Mouse (Mus musculus): ENCODE measurements around the gene Ppig. TPM values are rescaled to one million over a fixed set of nuclear protein-coding genes. Genes with fewer than 3 reads are reported as not detected.
A peak's percentile ranks its signal among the peaks of the same experiment; 100 is the strongest.
"Not testable (repeated sequence)": the region's sequence is repeated elsewhere in the genome, so short reads cannot be mapped to it uniquely, and the experiment has no call there.

Gene Ppig
- 120 and 125 TPM in 2 replicates for polyA plus RNA-seq (2015; fragmentation: Nextera tagmentation; extraction: Ambion mirVana)

GRCm38 (mm10) chr2:69722273-69722649 lies at the start of gene Ppig:
Gene Ppig (plus strand): TSS chr2:69722545.
- 4% methylated on average over 12 of the region's 12 CpGs for WGBS
- H3K4me3 ChIP-seq, result peak within 1 kb of the TSS; percentile 97
- no peaks in the 10 kb centered on the region for H3K36me3 ChIP-seq (replicated peaks)
- peak; percentile 59 for ATAC-seq (replicated peaks)
- H3K9me3 ChIP-seq, result no peaks in the 10 kb centered on the region
- peaks cover 8% of the 10 kb centered on the region for H3K27me3 ChIP-seq (replicated peaks)
- H3K27ac ChIP-seq, result peak within 1 kb of the TSS; percentile 88
- H3K9ac ChIP-seq, result peak within 1 kb of the TSS; percentile 82
- H3K4me1 ChIP-seq, result peaks cover 16% of the 10 kb centered on the region
- H3K4me2 ChIP-seq, result peak within 1 kb of the TSS; percentile 74

GRCm38 (mm10) chr2:69673723-69674122 lies 48.6 kb upstream of the Ppig start:
- Histone ChIP-seq H3K9me3 (no peaks in the 10 kb centered on the region), H3K36me3 (replicated peaks) (no peaks in the 10 kb centered on the region), H3K4me2 (no peak overlapping the region), H3K27ac (no peak overlapping the region), H3K9ac (no peak overlapping the region), H3K4me1 (no peaks in the 10 kb centered on the region), H3K4me3 (no peak overlapping the region), H3K27me3 (replicated peaks) (no peaks in the 10 kb centered on the region)
- no peak for ATAC-seq (replicated peaks)
- WGBS, result 75% methylated on average over 5 of the region's 5 CpGs

GRCm38 (mm10) chr2:69675266-69675665 lies 47.1 kb upstream of the Ppig start:
- Histone ChIP-seq H3K4me1 (no peaks in the 10 kb centered on the region), H3K9ac (no peak overlapping the region), H3K27ac (no peak overlapping the region), H3K4me3 (no peak overlapping the region), H3K4me2 (no peak overlapping the region), H3K9me3 (no peaks in the 10 kb centered on the region), H3K36me3 (replicated peaks) (no peaks in the 10 kb centered on the region), H3K27me3 (replicated peaks) (no peaks in the 10 kb centered on the region)
- 86% methylated on average over 9 of the region's 9 CpGs for WGBS
- ATAC-seq (replicated peaks), result no peak

GRCm38 (mm10) chr2:69676713-69677112 lies 45.6 kb upstream of the Ppig start:
- no peaks in the 10 kb centered on the region for H3K36me3 ChIP-seq (replicated peaks)
- no peaks in the 10 kb centered on the region for H3K27me3 ChIP-seq (replicated peaks)
- no peak overlapping the region for H3K4me3 ChIP-seq
- no peak overlapping the region for H3K9ac ChIP-seq
- H3K9me3 ChIP-seq, result no peaks in the 10 kb centered on the region
- no peak for ATAC-seq (replicated peaks)
- H3K4me1 ChIP-seq, result no peaks in the 10 kb centered on the region
- H3K27ac ChIP-seq, result no peak overlapping the region
- 64% methylated on average over 2 of the region's 2 CpGs for WGBS
- no peak overlapping the region for H3K4me2 ChIP-seq

- not testable (repeated sequence) for H3K9ac ChIP-seq; H3K27ac ChIP-seq; ATAC-seq (replicated peaks); H3K4me1 ChIP-seq; H3K4me2 ChIP-seq; H3K27me3 ChIP-seq (replicated peaks); H3K4me3 ChIP-seq; H3K9me3 ChIP-seq; H3K36me3 ChIP-seq (replicated peaks)
- WGBS, result 88% methylated on average over 2 of the region's 2 CpGs
These were observed 45.1 kb upstream of the Ppig start for GRCm38 (mm10) chr2:69677215-69677614.

GRCm38 (mm10) chr2:69679990-69680389 lies 42.4 kb upstream of the Ppig start:
- no peaks in the 10 kb centered on the region for H3K36me3 ChIP-seq (replicated peaks)
- 0 out of 2 replicates have a peak, but pooled peaks cover 3% of the 10 kb centered on the region for H3K27me3 ChIP-seq (replicated peaks)
- WGBS, result 63% methylated on average over 6 of the region's 6 CpGs
- no peak overlapping the region for H3K27ac ChIP-seq
- H3K9ac ChIP-seq, result no peak overlapping the region
- H3K4me2 ChIP-seq, result no peak overlapping the region
- no peak for ATAC-seq (replicated peaks)
- H3K4me1 ChIP-seq, result peaks cover 10% of the 10 kb centered on the region
- no peak overlapping the region for H3K4me3 ChIP-seq
- H3K9me3 ChIP-seq, result no peaks in the 10 kb centered on the region

- Histone ChIP-seq H3K4me3 (no peak overlapping the region), H3K4me2 (no peak overlapping the region), H3K9me3 (no peaks in the 10 kb centered on the region), H3K27ac (no peak overlapping the region), H3K9ac (no peak overlapping the region), H3K27me3 (replicated peaks) (0 out of 2 replicates have a peak, but pooled peaks cover 3% of the 10 kb centered on the region), H3K4me1 (peaks cover 10% of the 10 kb centered on the region), H3K36me3 (replicated peaks) (peaks cover 6% of the 10 kb centered on the region; the same call in 1 of the 2 replicates)
- ATAC-seq (replicated peaks), result no peak
- 91% methylated on average over 4 of the region's 4 CpGs for WGBS
These were observed 40.4 kb upstream of the Ppig start for GRCm38 (mm10) chr2:69681931-69682330.

GRCm38 (mm10) chr2:69683036-69683805 lies 39.1 kb upstream of the Ppig start:
- 0 out of 2 replicates have a peak overlapping the region, but pooled peaks have one; percentile 10 for H3K4me3 ChIP-seq

GRCm38 (mm10) chr2:69684488-69684887 lies 37.9 kb upstream of the Ppig start:
- peaks cover 10% of the 10 kb centered on the region for H3K4me1 ChIP-seq
- H3K9me3 ChIP-seq, result no peaks in the 10 kb centered on the region
- no peak for ATAC-seq (replicated peaks)
- no peak overlapping the region for H3K4me2 ChIP-seq
- H3K9ac ChIP-seq, result no peak overlapping the region
- H3K36me3 ChIP-seq (replicated peaks), result peaks cover 21% of the 10 kb centered on the region; the same call in 1 of the 2 replicates
- WGBS, result 96% methylated on average over 3 of the region's 3 CpGs
- no peak overlapping the region for H3K4me3 ChIP-seq
- no peak overlapping the region for H3K27ac ChIP-seq
- 0 out of 2 replicates have a peak, but pooled peaks cover 3% of the 10 kb centered on the region for H3K27me3 ChIP-seq (replicated peaks)

More at GRCm38 (mm10) chr2:69683036-69683805, 39.1 kb upstream of the Ppig start:
- peak; percentile 69; the same call in 1 of the 2 replicates for ATAC-seq (replicated peaks)
- Histone ChIP-seq H3K27me3 (replicated peaks) (0 out of 2 replicates have a peak, but pooled peaks cover 3% of the 10 kb centered on the region), H3K4me1 (peaks cover 10% of the 10 kb centered on the region), H3K9me3 (no peaks in the 10 kb centered on the region), H3K27ac (peak overlapping the region; percentile 42; the same call in 1 of the 2 replicates), H3K4me2 (peak overlapping the region; percentile 39), H3K36me3 (replicated peaks) (peaks cover 14% of the 10 kb centered on the region; the same call in 1 of the 2 replicates), H3K9ac (no peak overlapping the region)
- 12% methylated on average over 13 of the region's 13 CpGs for WGBS

GRCm38 (mm10) chr2:69690214-69690613 lies 32.1 kb upstream of the Ppig start:
- Histone ChIP-seq H3K9ac (no peak overlapping the region), H3K27me3 (replicated peaks) (no peaks in the 10 kb centered on the region), H3K9me3 (no peaks in the 10 kb centered on the region), H3K36me3 (replicated peaks) (peaks cover 52% of the 10 kb centered on the region), H3K4me2 (no peak overlapping the region), H3K4me3 (no peak overlapping the region), H3K27ac (no peak overlapping the region), H3K4me1 (no peaks in the 10 kb centered on the region)
- ATAC-seq (replicated peaks), result no peak
- 96% methylated on average over 3 of the region's 3 CpGs for WGBS

GRCm38 (mm10) chr2:69690843-69691242 lies 31.5 kb upstream of the Ppig start:
- WGBS, result 88% methylated on average over 6 of the region's 6 CpGs
- H3K4me2 ChIP-seq, result no peak overlapping the region
- H3K36me3 ChIP-seq (replicated peaks), result peaks cover 52% of the 10 kb centered on the region

GRCm38 (mm10) chr2:69693501-69693900 lies 28.8 kb upstream of the Ppig start:
- Histone ChIP-seq H3K9me3 (no peaks in the 10 kb centered on the region; the same call in 1 of the 2 replicates), H3K4me2 (no peak overlapping the region), H3K36me3 (replicated peaks) (peaks cover 46% of the 10 kb centered on the region), H3K4me3 (no peak overlapping the region), H3K27ac (no peak overlapping the region), H3K9ac (no peak overlapping the region), H3K27me3 (replicated peaks) (no peaks in the 10 kb centered on the region), H3K4me1 (no peaks in the 10 kb centered on the region)
- no peak for ATAC-seq (replicated peaks)
- WGBS, result 94% methylated on average over 11 of the region's 11 CpGs

More at GRCm38 (mm10) chr2:69690843-69691242, 31.5 kb upstream of the Ppig start:
- Histone ChIP-seq H3K9ac (no peak overlapping the region), H3K4me1 (no peaks in the 10 kb centered on the region), H3K27ac (no peak overlapping the region), H3K27me3 (replicated peaks) (no peaks in the 10 kb centered on the region), H3K4me3 (no peak overlapping the region), H3K9me3 (no peaks in the 10 kb centered on the region)
- ATAC-seq (replicated peaks), result no peak
